ENCODE assay signal across 16 mouse cellular contexts in genomic region chr11:11725876-11726525, GRCm38 (mm10). TPM values are rescaled to one million over a fixed set of nuclear protein-coding genes. Genes with fewer than 3 reads are reported as not detected.
A peak's percentile ranks its signal among the peaks of the same experiment; 100 is the strongest.
DNase-seq lines count a peak whose midpoint lies in the region; ATAC-seq and TF ChIP-seq lines count a peak whose summit lies in the region.
"Had no signal": no experiment of that assay in that cellular context is flagged by ENCODE, and none has a peak within 500 bp of the region (broad histone marks: within the 10 kb centered on the region; RNA-seq: fewer than 3 reads in every experiment).

No protein-coding gene starts in this region.

- H3K36me3 ChIP-seq in heart, postnatal 0 days (replicated peaks; ENCODE audit: control insufficient read depth, insufficient read depth, low read length): no peaks in the 10 kb centered on the region
- peaks cover 6% of the 10 kb centered on the region; the same call in 1 of the 2 replicates for H3K36me3 ChIP-seq in liver, postnatal 0 days (replicated peaks; ENCODE audit: insufficient read depth, low read length)
- H3K36me3 ChIP-seq: neural tube, embryonic 13.5 days had no signal

- ATAC-seq in heart, postnatal 0 days (ENCODE audit: insufficient read depth, low read depth): no peak
- peak; percentile 73 for ATAC-seq in activated CD4-positive, CD25-positive, alpha-beta regulatory T cell, adult 4 months
- ATAC-seq in liver, postnatal 0 days: no peak
- ATAC-seq: hindbrain, embryonic 16.5 days; midbrain, embryonic 16.5 days had no signal

- H3K9ac ChIP-seq in heart, postnatal 0 days (replicated peaks; ENCODE audit: low read depth, low read length): no peak overlapping the region
- H3K9ac ChIP-seq in liver, postnatal 0 days (replicated peaks): no peak overlapping the region
- H3K9ac ChIP-seq: neural tube, embryonic 13.5 days had no signal

- no peak overlapping the region for H3K4me3 ChIP-seq in heart, postnatal 0 days (ENCODE audit: low read depth, low read length)
- H3K4me3 ChIP-seq in liver, postnatal 0 days (ENCODE audit: low read depth, low read length): no peak overlapping the region
- H3K4me3 ChIP-seq: neural tube, embryonic 13.5 days had no signal

- no peak for TF ChIP-seq EP300 in heart, postnatal 0 days (IDR thresholded peaks at IDR 0.05; ENCODE audit: low read depth)
- no peak for TF ChIP-seq EP300 in liver, postnatal 0 days (IDR thresholded peaks at IDR 0.05; ENCODE audit: low read depth)

- peak overlapping the region; percentile 20; the same call in 1 of the 2 replicates for H3K27ac ChIP-seq in heart, postnatal 0 days (ENCODE audit: low read depth)
- H3K27ac ChIP-seq in liver, postnatal 0 days (ENCODE audit: low read depth): peak overlapping the region; percentile 12; the same call in 1 of the 2 replicates
- H3K27ac ChIP-seq: kidney, postnatal 0 days; neural tube, embryonic 13.5 days had no signal

- no peak overlapping the region for H3K4me2 ChIP-seq in heart, postnatal 0 days (ENCODE audit: low read depth, low read length)
- H3K4me2 ChIP-seq in liver, postnatal 0 days (ENCODE audit: low read depth, low read length): no peak overlapping the region
- H3K4me2 ChIP-seq: neural tube, embryonic 13.5 days had no signal

- no peaks in the 10 kb centered on the region for H3K9me3 ChIP-seq in heart, postnatal 0 days (replicated peaks; ENCODE audit: control insufficient read depth, low read length)
- no peaks in the 10 kb centered on the region for H3K9me3 ChIP-seq in liver, postnatal 0 days (ENCODE audit: low read length)
- H3K9me3 ChIP-seq: neural tube, embryonic 13.5 days had no signal

- WGBS in heart, postnatal 0 days: 71% methylated on average over 5 of the region's 5 CpGs
- WGBS in liver, postnatal 0 days (ENCODE audit: insufficient replicate concordance): 70% methylated on average over 5 of the region's 5 CpGs

- H3K27me3 ChIP-seq in heart, postnatal 0 days (ENCODE audit: control insufficient read depth, insufficient read depth, low read length): no peaks in the 10 kb centered on the region
- H3K27me3 ChIP-seq in liver, postnatal 0 days (ENCODE audit: insufficient read depth, low read length): no peaks in the 10 kb centered on the region
- H3K27me3 ChIP-seq: neural tube, embryonic 13.5 days had no signal

- DNase-seq in heart, postnatal 0 days (ENCODE audit: low spot score): no peak
- DNase-seq in heart, adult 9 months (ENCODE audit: low spot score in 2 of 2): no peak
- no peak for DNase-seq in liver, postnatal 0 days
- peak; percentile 65 to 75 for DNase-seq in thymus, postnatal 36 days
- DNase-seq in layer of hippocampus, adult 18-20 months (ENCODE audit: low spot score in 2 of 2): no peak
- no peak for DNase-seq in frontal cortex, postnatal 10 days (ENCODE audit: low spot score in 2 of 2)
- DNase-seq in ovary, adult 18-20 months (ENCODE audit: low spot score): no peak
- DNase-seq: cerebellum, adult 9-10 months; gastrocnemius, postnatal 25 days; heart, postnatal 10 days; lung, adult 18-20 months had no signal

- no peak for TF ChIP-seq CTCF in heart, postnatal 0 days (IDR thresholded peaks at IDR 0.05; ENCODE audit: low read depth)
- no peak for TF ChIP-seq CTCF in liver, postnatal 0 days (IDR thresholded peaks at IDR 0.05; ENCODE audit: low read depth)

- no peaks in the 10 kb centered on the region for H3K4me1 ChIP-seq in heart, postnatal 0 days (ENCODE audit: control insufficient read depth, insufficient read depth)
- peaks cover 52% of the 10 kb centered on the region for H3K4me1 ChIP-seq in liver, postnatal 0 days (ENCODE audit: insufficient read depth)
- H3K4me1 ChIP-seq: neural tube, embryonic 13.5 days had no signal

RNA-seq across cellular contexts. Expression of gene Ikzf1, which starts 41.2 kb away (rescaled TPM):
- total RNA-seq in heart, postnatal 0 days (2014; rRNA removed; ENCODE audit: low replicate concordance): 1.0 and 12.9 TPM in 2 replicates
- polyA plus RNA-seq in heart, postnatal 0 days (2015; fragmentation: Nextera tagmentation; extraction: Ambion mirVana): 0.19 and 0.21 TPM in 2 replicates
- polyA plus RNA-seq in activated CD4-positive, CD25-positive, alpha-beta regulatory T cell, adult 4 months (2017; shearing (Covaris generic)): 100 to 1,000 TPM; 133 to 140 TPM
- 11.6 and 12.5 TPM in 2 replicates for polyA plus RNA-seq in liver, postnatal 0 days (2015; fragmentation: Nextera tagmentation; extraction: Ambion mirVana)
- 1 to 10 TPM; 3.7 to 3.9 TPM for total RNA-seq in layer of hippocampus, adult 18-20 months (2021)

Comparison
In these comparisons a context has a peak if more than half of its experiments do, and no peak if none do; other contexts are left out.
1. DNase-seq: peak in thymus, postnatal 36 days (2 of 2); none in heart, postnatal 0 days (single experiment), heart, adult 9 months (0 of 2), liver, postnatal 0 days (single experiment), layer of hippocampus, adult 18-20 months (0 of 2), frontal cortex, postnatal 10 days (0 of 2) and ovary, adult 18-20 months (single experiment).
2. RNA of gene Ikzf1, which starts 41.2 kb away (polyA plus RNA-seq): 133 to 140 TPM in activated CD4-positive, CD25-positive, alpha-beta regulatory T cell, adult 4 months and 11.6 to 12.5 TPM in liver, postnatal 0 days; 0.19 to 0.21 TPM in heart, postnatal 0 days; every median in the first group is over 10 times any median in the second.